Mouse (Mus musculus): Measurements from ENCODE around the gene Gps2. TPM values are rescaled to one million over a fixed set of nuclear protein-coding genes. Genes with fewer than 3 reads are reported as not detected.
"Not testable (repeated sequence)": the region's sequence is repeated elsewhere in the genome, so short reads cannot be mapped to it uniquely, and the experiment has no call there.

Gene Gps2
- total RNA-seq, 2 experiments from 2014 or later = 31.0 to 31.7 TPM

GRCm38 (mm10) chr11:69919661-69920265 is 6.1 kb downstream of the Gps2 start:
- DNase-seq (ENCODE audit: extremely low spot score in 1 of 2, low spot score in 2 of 2) = peak in 1 of 2 experiments; percentile 40
- intact Hi-C loops (cut with DNase I) = loop anchor here (2.0 kb wide), 1 partner anchor 61 kb away; the partner anchor contains the start of gene Ctdnep1
- TF ChIP-seq CTCF (IDR thresholded peaks at IDR 0.05) = no peak

DNA sequence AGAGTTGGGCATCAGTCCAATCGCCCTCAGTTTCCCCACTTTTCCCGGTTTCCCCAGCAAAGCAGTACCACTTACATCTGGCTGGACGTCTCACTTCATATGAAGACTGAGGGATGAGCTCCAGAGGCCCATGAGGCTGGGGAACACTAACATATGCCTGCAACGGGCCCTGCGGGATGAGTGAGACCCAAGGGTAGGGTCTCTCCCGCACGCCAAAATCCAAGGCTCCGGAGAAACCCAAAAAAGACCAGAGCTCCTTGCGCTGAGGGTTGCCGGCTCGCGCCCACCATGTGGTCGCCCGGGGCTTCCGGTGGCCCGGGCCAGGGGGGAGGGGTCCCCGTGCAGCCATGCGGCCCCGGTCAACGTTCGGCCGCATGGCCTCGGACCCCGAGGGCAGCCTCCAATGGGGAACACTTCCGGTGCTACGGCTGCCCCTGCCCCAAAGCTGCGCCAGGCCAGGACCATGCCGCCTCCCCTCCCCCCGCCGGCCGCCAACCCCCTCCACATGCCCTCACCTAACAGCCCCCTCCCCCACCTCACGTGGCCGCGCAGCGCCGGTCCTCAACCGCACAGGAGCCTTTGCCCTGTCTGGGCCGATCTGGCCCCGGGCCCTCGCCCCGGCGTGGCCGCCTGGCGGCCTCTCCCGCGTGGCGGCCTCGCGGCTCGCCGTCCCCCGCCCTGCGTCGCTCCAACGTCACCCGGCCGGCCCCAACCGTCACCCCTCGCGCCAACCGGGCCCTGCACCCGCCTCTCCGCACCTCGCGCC is 6.8 kb downstream of the Gps2 start:
- intact Hi-C loops (cut with DNase I) = loop anchor here (2.0 kb wide), 1 partner anchor 60 kb away; the partner anchor contains the start of gene Ctdnep1
- Histone ChIP-seq H3K4me3 (peak overlapping the region; percentile 88), H3K27ac (peak overlapping the region; percentile 95)
- peak in 1 of 2 experiments; percentile 38 for DNase-seq (ENCODE audit: extremely low spot score in 1 of 2, low spot score in 2 of 2)
- no peak; the same call in 1 of the 2 replicates for TF ChIP-seq CTCF (IDR thresholded peaks at IDR 0.05)

More at GRCm38 (mm10) chr11:69919661-69920265, 6.1 kb downstream of the Gps2 start:
- Histone ChIP-seq H3K27ac (peak overlapping the region; percentile 95), H3K4me3 (peak overlapping the region; percentile 88)

- Histone ChIP-seq H3K27ac (peak within 1 kb of the TSS; percentile 95), H3K4me3 (peak within 1 kb of the TSS; percentile 88)
- DNase-seq (ENCODE audit: extremely low spot score in 1 of 2, low spot score in 2 of 2) = peak; percentile 100
- intact Hi-C loops (cut with DNase I) = loop anchor here (2.0 kb wide), 1 partner anchor 59 kb away; the partner anchor contains the start of gene Ctdnep1
- peak; percentile 64 for TF ChIP-seq CTCF (IDR thresholded peaks at IDR 0.05)
These were observed 7.7 kb downstream of the Gps2 start, which contains the start of gene Eif5a for GRCm38 (mm10) chr11:69921114-69922011. TSS of gene Eif5a (minus strand) at chr11:69921958.

- H3K4me3 ChIP-seq = peak overlapping the region; percentile 65
- TF ChIP-seq CTCF (IDR thresholded peaks at IDR 0.05) = peak; percentile 2; the same call in 1 of the 2 replicates
- DNase-seq (ENCODE audit: extremely low spot score in 1 of 2, low spot score in 2 of 2) = no peak
- H3K27ac ChIP-seq = peak overlapping the region; percentile 77
- intact Hi-C loops (cut with DNase I) = no loop called here
These were observed 8.5 kb downstream of the Gps2 start for GRCm38 (mm10) chr11:69922012-69922756.

- DNase-seq (ENCODE audit: extremely low spot score in 1 of 2, low spot score in 2 of 2) = no peak
- Histone ChIP-seq H3K27ac (peak overlapping the region; percentile 77), H3K4me3 (no peak overlapping the region)
- no peak for TF ChIP-seq CTCF (IDR thresholded peaks at IDR 0.05)
- intact Hi-C loops (cut with DNase I) = no loop called here
These were observed 9.1 kb downstream of the Gps2 start for GRCm38 (mm10) chr11:69922796-69923195.

- Histone ChIP-seq H3K27ac (no peak overlapping the region), H3K4me3 (no peak overlapping the region)
- TF ChIP-seq CTCF (IDR thresholded peaks at IDR 0.05) = no peak; the same call in 1 of the 2 replicates
- intact Hi-C loops (cut with DNase I) = no loop called here
- no peak for DNase-seq (ENCODE audit: extremely low spot score in 1 of 2, low spot score in 2 of 2)
These were observed 13.8 kb downstream of the Gps2 start for GRCm38 (mm10) chr11:69927501-69927900.

DNA sequence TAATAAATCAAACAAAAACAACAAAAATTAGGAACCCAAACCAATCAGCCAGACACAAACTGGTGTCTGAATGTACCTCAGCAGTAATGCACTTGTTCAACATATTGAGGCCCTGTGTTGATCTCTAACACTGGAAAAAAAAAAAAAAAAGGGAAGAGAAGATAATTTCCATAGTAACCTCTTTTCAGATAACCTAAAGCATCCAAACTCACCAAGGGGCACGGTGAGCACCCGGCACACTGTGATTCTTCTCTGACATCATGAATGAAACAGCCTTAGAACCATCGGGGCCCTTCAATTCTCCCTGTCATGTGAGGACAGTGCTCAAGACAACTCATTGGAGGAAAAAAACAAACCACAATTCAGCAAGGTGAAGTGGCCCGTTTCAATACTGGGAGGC is 16.0 kb downstream of the Gps2 start:
- no peak for DNase-seq (ENCODE audit: extremely low spot score in 1 of 2, low spot score in 2 of 2)
- TF ChIP-seq CTCF (IDR thresholded peaks at IDR 0.05) = no peak
- intact Hi-C loops (cut with DNase I) = loop anchor here (5.0 kb wide), 1 partner anchor 128 kb away; no protein-coding TSS in a partner anchor
- H3K27ac ChIP-seq = no peak overlapping the region
- no peak overlapping the region for H3K4me3 ChIP-seq

- DNase-seq (ENCODE audit: extremely low spot score in 1 of 2, low spot score in 2 of 2); H3K4me3 ChIP-seq; H3K27ac ChIP-seq: not testable (repeated sequence)
- intact Hi-C loops (cut with DNase I) = loop anchor here (5.0 kb wide), 1 partner anchor 127 kb away; no protein-coding TSS in a partner anchor
These were observed 16.5 kb downstream of the Gps2 start for GRCm38 (mm10) chr11:69930176-69930575.

DNA sequence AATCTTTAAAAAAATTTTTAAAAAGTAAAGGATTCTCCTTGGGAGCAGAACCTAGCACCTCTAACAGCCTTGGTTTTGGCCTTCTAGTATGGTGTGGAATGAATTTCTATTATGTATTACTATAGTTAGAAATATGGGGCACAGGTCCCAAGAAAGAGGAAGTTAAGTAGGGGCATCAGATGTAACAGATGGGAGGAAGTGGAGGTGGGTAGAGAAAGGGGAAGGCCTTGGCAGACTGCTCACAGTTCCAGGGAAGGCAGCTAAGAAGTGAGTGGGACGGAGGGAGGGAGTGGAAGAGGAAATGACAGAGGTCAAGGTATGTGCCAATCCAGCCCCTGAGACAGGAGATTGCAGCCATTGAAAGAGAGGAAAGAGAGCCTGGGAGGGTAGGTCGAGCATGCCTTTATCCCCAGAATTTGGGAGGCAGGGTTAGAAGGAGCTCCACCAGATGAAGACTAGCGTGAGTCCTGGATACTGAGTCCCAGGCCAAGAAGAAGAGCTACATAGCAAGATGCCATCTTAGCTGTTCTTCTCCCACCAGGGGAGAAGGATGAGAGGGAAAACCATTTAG is 17.4 kb downstream of the Gps2 start:
- intact Hi-C loops (cut with DNase I) = loop anchor here (5.0 kb wide), 1 partner anchor 126 kb away; no protein-coding TSS in a partner anchor
- no peak overlapping the region for H3K4me3 ChIP-seq
- TF ChIP-seq CTCF (IDR thresholded peaks at IDR 0.05) = no peak
- no peak overlapping the region for H3K27ac ChIP-seq
- DNase-seq (ENCODE audit: extremely low spot score in 1 of 2, low spot score in 2 of 2) = no peak

DNA sequence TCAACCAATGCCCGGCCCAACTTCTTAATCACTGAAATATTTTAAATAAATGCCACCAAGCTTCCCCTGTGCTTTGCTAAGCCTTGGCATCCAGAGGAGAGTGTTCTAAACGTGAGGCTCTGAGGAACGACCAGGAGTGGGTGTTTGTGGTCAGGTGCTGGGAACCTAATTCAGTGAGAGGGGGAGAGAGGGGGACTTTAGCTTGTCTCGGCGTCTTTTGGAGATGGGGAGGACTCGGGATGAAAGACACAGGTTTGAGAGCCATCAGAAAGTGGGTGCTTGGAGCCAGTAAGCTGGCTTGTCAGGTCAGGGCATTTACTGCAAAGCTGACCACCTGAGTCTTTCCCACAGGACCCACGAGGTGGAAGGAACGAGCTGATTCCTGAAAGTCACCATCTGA is 18.1 kb downstream of the Gps2 start:
- Histone ChIP-seq H3K27ac (no peak overlapping the region), H3K4me3 (no peak overlapping the region)
- intact Hi-C loops (cut with DNase I) = loop anchor here (5.0 kb wide), 1 partner anchor 126 kb away; no protein-coding TSS in a partner anchor
- TF ChIP-seq CTCF (IDR thresholded peaks at IDR 0.05) = no peak
- DNase-seq (ENCODE audit: extremely low spot score in 1 of 2, low spot score in 2 of 2) = no peak

All from left cerebral cortex, adult 2 months (tissue).